Mouse (Mus musculus) adrenal gland (tissue): ENCODE measurements around the gene Khdc3.
"Not testable (repeated sequence)": the region's sequence is repeated elsewhere in the genome, so short reads cannot be mapped to it uniquely, and the experiment has no call there.

ENCODE experiments used
- intact Hi-C: fragments of 180-260 bp; cut with DNase I; formaldehyde crosslinking; loops from one replicate; pipeline ENCODE4 v1.15.1; 2025

Khdc3 gene

DNA sequence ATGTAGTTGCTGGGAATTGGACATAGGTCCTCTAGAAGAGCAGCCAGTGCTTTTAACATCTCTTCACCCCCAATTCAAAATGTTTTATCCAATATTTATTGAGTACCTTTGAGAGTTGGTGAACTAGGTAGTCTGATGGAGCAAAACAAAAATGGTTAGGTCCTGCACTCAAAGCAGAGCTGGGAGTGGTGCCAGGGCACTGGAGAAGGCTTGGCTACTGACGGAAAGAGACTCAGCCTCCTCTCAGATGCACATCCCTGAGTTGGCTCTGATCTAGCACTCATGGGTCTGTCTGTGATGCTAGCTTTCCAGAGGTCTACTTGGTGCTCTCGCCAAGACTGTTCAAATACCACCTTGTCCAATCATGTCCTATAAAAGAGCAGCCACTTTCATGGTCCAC lies 3.7 kb upstream of the Khdc3 start:
- intact Hi-C loops = no loop called here

DNA sequence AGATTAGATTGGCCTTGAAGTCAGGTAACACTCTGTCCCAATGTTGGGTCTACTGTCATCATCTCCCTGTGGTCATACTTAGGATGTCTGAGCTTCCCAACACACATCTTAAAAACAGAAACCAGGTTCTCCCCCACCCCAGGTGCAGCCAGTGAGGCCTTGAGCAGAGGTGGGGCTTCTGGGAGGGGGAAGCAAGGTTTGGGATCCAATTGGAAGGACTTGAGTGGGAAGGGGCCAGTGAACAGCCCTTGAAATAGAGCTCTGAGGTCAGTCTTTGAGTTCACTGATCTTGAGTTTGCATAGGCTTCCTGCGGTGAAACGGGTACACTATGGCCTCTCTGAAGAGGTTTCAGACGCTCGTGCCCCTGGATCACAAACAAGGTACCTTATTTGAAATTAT lies 545 bp downstream of the Khdc3 start, which contains the start of gene Gm20509:
TSS of gene Gm20509 (plus strand) at position 290 of the 400 bp plus-strand sequence.
- intact Hi-C loops = no loop called here

DNA sequence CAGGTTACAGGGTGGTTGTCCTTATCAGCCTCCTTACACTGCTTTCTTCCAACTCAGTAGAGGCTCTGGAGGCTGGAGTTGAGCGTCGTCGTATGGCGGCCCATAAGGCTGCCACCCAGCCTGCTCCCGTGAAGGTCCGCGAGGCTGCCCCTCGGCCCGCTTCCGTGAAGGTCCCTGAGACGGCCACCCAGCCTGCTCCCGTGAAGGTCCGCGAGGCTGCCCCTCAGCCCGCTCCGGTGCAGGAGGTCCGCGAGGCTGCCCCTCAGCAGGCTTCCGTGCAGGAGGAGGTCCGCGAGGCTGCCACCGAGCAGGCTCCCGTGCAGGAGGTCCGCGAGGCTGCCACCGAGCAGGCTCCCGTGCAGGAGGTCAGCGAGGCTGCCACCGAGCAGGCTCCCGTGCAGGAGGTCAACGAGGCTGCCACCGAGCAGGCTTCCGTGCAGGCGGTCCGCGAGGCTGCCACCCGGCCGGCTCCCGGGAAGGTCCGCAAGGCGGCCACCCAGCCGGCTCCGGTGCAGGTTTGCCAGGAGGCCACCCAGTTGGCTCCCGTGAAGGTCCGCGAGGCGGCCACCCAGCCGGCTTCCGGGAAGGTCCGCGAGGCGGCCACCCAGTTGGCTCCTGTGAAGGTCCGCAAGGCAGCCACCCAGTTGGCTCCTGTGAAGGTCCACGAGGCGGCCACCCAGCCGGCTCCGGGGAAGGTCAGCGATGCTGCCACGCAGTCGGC lies 1.7 kb downstream of the Khdc3 start:
- intact Hi-C loops = no loop called here

DNA sequence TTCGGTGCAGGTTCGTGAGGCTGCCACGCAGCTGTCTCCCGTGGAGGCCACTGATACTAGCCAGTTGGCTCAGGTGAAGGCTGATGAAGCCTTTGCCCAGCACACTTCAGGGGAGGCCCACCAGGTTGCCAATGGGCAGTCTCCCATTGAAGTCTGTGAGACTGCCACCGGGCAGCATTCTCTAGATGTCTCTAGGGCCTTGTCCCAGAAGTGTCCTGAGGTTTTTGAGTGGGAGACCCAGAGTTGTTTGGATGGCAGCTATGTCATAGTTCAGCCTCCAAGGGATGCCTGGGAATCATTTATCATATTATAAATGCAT lies 2.2 kb downstream of the Khdc3 start:
- intact Hi-C loops = no loop called here

DNA sequence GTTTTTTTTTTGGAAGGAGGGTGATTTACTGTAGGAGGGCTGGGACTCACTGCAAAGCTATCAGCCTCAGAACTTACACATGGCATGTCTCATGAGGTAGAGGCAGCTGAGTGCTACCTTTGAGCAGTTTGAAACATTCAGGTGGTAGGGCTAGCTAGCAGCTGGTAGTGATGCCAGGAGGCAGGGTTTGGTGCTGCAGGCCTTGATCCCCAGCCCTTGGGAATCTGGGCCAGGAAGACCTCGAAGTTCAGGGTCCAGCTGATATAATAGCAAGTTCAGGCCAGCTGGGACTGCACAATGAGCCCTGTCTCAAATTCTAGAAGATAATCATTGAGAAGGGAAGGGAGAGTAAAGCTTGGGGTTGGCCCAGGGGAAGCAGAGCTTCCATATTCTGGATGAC lies 3.5 kb downstream of the Khdc3 start:
- intact Hi-C loops = no loop called here

DNA sequence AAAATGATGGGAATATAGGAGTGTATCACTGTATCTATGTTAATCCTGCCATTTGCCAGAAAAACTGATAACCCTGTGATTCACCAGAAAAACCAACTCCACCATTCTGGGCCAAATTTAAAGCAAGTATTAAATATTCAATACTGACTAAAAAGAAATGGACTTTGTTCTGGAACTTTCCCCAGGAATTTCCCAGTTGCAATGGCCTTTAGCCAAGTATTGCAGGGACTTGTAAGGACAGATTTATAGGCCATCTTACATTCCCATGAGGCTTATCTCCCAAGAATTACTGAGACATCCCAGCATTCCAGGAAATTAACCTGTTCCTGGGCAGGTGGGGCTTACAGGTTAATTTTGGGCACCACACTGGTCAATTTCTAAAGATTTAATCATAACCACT lies 4.1 kb downstream of the Khdc3 start:
- intact Hi-C loops = no loop called here

DNA sequence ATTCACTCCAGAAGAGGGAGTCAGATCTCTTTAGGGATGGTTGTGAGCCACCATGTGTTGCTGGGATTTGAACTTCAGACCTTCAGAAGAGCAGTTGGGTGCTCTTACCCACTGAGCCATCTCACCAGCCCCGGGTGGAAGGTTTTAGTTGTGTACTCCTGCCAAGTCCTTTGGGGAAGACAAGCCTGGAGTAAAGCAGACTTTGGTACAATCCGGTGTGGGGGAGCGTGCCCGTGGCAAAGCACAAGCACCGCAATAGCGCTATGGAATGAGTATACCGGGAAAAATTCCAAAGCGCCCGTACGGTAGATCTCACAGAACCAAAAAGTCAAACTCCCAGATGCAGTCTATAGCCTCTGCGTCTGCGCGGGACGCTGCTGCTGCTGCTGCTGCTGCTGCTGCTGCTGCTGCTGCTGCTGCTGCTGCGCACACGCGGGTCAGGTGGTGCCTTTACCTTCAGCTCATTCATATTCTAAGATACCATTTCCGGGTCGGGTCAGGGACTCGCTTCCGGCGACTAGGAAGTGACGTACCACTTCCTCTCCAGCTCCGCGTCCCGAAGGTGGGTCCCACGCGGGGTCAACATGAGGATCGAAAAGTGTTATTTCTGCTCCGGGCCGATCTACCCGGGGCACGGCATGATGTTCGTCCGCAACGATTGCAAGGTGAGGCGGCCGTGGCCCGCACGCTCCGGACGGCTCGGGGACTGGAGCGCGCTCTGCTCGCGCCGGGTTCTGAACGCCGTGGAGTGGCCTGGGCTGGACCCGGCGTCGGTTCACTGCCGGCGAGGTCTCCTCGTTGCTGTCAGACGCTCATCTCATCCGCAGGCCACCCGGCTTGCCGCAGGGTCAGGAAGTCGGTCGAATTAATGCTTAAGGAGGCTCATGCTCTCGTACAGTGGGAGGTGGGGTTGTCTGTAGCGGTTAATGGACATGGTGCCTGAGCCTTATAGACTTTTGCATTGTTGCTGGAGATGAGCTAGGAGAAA lies 11.6 kb downstream of the Khdc3 start, which contains the start of gene Rsl24d1:
TSS of gene Rsl24d1 (plus strand) at position 508 of the 988 bp plus-strand sequence.
- intact Hi-C loops = no loop called here

DNA sequence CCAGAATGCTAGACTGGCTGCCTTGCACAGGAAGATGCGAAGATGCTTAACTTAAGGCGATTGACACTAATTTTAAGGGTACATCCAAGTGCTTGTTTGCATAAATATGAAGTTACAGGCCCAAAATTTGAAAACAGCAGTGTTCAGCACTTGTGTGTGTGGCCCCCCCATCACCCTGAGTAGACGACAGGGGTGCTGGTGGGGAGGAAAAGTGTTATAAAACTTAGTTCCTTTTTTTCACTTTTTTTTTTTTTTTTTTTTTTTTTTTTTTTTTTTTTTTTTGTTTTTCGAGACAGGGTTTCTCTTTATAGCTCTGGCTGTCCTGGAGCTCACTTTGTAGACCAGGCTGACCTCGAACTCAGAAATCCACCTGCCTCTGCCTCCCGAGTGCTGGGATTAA lies 15.1 kb downstream of the Khdc3 start:
- intact Hi-C loops = not testable (repeated sequence)

DNA sequence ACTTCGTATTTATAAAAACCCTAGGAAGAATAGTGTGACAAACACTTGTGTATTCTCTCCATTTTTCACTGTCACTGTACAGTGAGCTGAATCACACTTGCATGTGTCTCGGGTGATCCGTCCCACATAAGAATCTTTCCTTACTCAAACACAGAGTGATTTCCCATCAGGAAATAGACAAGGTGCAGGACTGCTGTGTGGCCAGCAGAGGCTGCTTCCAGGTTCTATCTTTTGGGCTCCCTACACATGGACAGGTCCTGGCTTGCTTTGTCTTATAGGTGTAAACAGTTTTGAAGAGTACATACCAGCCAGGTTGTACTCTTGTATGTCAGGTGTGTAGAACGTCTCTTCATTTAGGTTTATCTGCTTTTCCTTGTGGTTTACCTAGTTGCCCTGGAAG lies 16.4 kb downstream of the Khdc3 start:
- intact Hi-C loops = no loop called here

DNA sequence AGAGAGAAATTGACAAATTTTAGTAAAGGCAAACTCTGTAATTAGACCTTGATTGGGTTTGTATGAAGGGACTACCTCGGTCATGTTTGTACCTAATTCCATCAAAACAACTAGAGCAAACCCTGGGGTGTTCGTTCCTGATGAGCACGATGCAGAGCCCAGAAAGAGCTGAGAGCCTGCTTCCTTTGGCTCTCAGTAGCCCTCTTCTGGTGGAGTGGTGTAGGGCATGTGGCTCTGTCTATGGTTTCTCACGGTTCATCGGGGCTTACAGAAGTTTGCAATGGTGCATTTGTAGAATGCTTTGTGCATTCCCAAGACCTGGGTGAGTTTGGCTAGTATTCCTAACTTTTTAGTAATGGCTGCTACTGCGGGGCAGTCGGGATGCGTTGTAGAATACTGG lies 20.1 kb downstream of the Khdc3 start:
- intact Hi-C loops = no loop called here

DNA sequence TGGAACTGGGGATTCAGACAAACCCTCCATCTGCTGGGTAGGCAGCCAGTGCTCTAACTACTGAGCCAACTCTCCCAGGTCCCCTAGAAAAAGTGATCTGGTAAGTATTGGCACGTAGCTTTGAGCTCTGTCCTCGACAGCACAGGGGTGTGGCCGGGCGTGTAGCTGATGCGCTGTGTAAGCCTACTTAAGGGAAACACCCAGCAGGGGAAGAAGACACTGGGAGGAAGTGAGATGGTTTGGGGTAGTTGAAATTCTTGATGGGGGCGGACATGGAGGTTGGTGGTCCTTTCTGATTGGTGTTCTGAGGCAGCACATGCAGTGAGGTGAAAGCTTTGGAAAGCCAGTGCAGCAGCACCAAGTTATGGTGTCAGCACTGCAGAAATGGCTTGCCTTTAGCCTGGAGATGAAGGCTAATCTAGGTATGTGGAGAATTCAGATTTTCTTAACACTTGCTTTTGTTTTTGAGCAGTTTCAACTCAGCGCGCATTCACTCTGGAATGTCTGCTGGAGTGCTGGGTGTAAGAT lies 23.5 kb downstream of the Khdc3 start:
- intact Hi-C loops = no loop called here

DNA sequence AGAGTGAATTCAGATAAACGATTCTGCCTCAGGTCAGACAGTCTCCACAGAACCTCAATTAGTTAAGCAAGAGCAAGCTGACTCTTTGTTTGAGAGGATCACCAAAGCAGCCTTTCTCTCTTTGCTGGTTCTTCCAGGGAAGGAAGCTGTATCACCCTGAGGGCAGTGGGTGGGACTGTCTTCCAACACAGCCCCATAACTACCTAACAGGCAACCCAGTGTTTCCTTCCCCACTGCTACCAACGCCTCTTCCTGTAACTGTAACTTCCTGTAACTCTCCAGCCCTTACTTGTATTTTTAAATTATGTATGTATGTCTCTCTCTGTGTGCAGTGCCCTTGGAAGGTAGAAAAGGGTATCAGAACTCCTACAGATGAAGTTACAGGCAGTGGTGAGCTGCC lies 25.8 kb downstream of the Khdc3 start:
- intact Hi-C loops = no loop called here

DNA sequence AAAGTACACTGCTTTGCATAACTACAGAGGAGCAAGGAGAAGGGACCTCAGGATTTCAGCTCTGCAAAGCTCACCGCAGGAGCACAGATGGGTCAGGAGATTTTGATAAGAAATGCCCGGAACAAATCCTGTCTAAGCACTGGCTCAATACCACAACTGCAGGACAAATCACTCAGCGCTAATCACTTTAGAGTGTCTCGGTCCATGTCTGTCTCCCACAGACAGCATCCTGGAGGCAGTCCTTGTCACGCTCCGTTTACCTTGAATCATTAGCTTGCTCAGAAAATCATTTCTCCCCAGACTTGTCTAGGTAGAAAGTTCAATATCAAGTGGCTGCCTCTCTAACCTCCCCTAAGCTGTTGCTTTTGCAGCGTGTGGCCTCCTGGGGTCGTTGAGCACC lies 28.2 kb downstream of the Khdc3 start:
- intact Hi-C loops = no loop called here

DNA sequence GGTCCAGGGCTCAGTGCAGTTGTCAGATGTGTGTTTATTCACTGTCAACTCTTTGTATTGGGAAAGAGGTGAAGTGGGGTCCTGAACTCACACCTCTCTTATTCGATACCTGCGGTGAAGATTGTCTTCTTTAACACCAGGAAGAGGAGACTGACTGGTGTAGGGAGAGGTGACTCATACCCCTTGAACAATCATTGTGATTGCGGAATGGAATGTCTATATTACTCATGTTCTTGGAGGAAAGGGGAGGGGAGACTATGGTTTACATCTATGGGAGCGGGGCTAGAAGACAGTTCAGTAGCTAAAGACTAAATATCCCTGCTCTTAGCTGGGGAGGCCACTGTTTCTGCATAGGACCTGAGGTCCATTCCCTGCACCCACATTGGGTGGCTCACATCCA lies 28.9 kb downstream of the Khdc3 start:
- intact Hi-C loops = no loop called here

DNA sequence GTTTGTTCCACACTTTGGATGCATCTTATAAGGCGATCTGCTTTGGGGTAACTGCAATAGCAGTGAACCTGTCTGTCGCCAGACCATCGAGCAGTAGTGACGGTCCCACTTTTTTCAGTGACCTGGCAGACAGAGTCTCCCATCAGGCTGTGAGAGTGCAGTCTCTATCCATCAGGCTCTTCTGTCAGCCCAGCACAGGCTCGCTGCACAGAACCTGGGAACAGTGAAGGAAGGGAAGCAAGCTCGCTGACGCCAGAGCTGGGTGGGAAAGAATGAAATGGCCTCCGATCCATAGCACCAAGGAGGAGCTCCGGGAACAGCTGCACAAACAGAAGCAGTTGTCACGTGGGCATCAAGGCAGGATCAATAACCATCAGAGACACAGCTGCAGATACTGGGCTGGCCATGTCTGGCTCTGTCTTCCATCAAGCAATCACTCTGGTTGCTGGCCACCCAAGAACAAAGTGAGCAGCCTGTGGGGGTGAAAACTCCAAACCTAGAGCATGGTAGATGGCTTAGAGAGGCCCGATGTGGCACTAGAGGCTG lies 35.8 kb downstream of the Khdc3 start:
- intact Hi-C loops = no loop called here
